ENCODE assay signal across 10 mouse cellular contexts in the genomic region with DNA sequence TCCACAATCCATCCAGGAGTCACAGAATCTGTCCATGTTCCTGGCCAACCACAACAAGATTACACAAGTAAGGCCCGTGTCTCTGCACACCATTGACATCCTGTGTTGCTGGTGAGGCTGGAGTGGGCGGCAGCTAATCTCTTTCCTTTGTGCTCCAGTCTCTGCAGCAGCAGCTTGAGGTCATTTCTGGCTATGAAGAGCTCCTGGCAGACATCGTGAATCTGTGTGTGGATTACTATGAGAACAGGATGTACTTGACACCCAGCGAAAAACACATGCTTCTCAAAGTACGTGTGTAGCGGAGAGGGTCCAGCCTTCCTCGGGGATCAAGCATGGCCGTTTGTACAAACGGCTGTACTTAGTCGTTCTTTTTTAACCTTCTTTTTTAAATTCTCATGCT. TPM values are rescaled to one million over a fixed set of nuclear protein-coding genes. Genes with fewer than 3 reads are reported as not detected.
DNase-seq lines count a peak whose midpoint lies in the region; ATAC-seq lines count a peak whose summit lies in the region.
"Had no signal": no experiment of that assay in that cellular context is flagged by ENCODE, and none has a peak within 500 bp of the region (broad histone marks: within the 10 kb centered on the region; RNA-seq: fewer than 3 reads in every experiment).

No protein-coding gene starts in this region.

- peak; percentile 66 for DNase-seq in brain, adult 2 months (ENCODE audit: low read depth, low spot score)
- DNase-seq in gastrocnemius, adult 18-20 months (ENCODE audit: low spot score), result peak; percentile 77
- DNase-seq in spleen, adult 18-20 months, result no peak
- DNase-seq in cerebellum, postnatal 25 days, result no peak
- DNase-seq: cerebellum, postnatal 14 days had no signal

- no peaks in the 10 kb centered on the region for H3K4me1 ChIP-seq in heart, embryonic 14.5 days (ENCODE audit: control insufficient read depth in 2 of 2, insufficient read depth in 2 of 2, low read length in 2 of 2)
- no peaks in the 10 kb centered on the region for H3K4me1 ChIP-seq in lung, embryonic 16.5 days (replicated peaks; ENCODE audit: control insufficient read depth, insufficient read depth, low read length)
- H3K4me1 ChIP-seq: embryonic facial prominence, embryonic 15.5 days had no signal

- H3K9ac ChIP-seq in heart, embryonic 14.5 days (ENCODE audit: low read length), result no peak overlapping the region
- H3K9ac ChIP-seq in lung, embryonic 16.5 days (ENCODE audit: low read length), result no peak overlapping the region
- H3K9ac ChIP-seq: embryonic facial prominence, embryonic 15.5 days had no signal

- H3K36me3 ChIP-seq in heart, embryonic 14.5 days (ENCODE audit: control insufficient read depth, insufficient read depth, low read length), result peaks cover 93% of the 10 kb centered on the region
- H3K36me3 ChIP-seq in lung, embryonic 16.5 days (ENCODE audit: control insufficient read depth, insufficient read depth, low read length), result peaks cover 52% of the 10 kb centered on the region

- H3K27me3 ChIP-seq in heart, embryonic 14.5 days (ENCODE audit: control insufficient read depth, insufficient read depth, low read length), result no peaks in the 10 kb centered on the region
- no peaks in the 10 kb centered on the region for H3K27me3 ChIP-seq in lung, embryonic 16.5 days (ENCODE audit: control insufficient read depth, insufficient read depth, low read depth, low read length)
- H3K27me3 ChIP-seq: embryonic facial prominence, embryonic 15.5 days had no signal

- no peak overlapping the region; a peak in 1 of 4 replicates for H3K27ac ChIP-seq in heart, embryonic 14.5 days (replicated peaks in 1 of 2; ENCODE audit: control insufficient read depth in 1 of 2, insufficient read depth in 1 of 2, low read depth in 2 of 2, low read length in 2 of 2)
- no peak overlapping the region for H3K27ac ChIP-seq in lung, embryonic 16.5 days (ENCODE audit: low read length)
- H3K27ac ChIP-seq: embryonic facial prominence, embryonic 15.5 days; hindbrain, postnatal 0 days had no signal

- no peak overlapping the region for H3K4me3 ChIP-seq in heart, embryonic 14.5 days (ENCODE audit: control insufficient read depth in 1 of 2, insufficient read depth in 1 of 2, low read depth in 1 of 2, low read length in 2 of 2)
- H3K4me3 ChIP-seq in lung, embryonic 16.5 days (ENCODE audit: low read length), result no peak overlapping the region
- H3K4me3 ChIP-seq: embryonic facial prominence, embryonic 15.5 days had no signal

- no peak overlapping the region for H3K4me2 ChIP-seq in heart, embryonic 14.5 days (ENCODE audit: low read length)
- H3K4me2 ChIP-seq in lung, embryonic 16.5 days (ENCODE audit: low read depth, low read length), result no peak overlapping the region
- H3K4me2 ChIP-seq: embryonic facial prominence, embryonic 15.5 days had no signal

- 65% methylated on average over 10 of the region's 10 CpGs for WGBS in heart, embryonic 14.5 days
- WGBS in lung, embryonic 16.5 days, result 75% methylated on average over 10 of the region's 10 CpGs

- peak; percentile 76 for ATAC-seq in heart, embryonic 14.5 days (ENCODE audit: insufficient number of reproducible peaks, insufficient read depth, low FRiP score, low read depth)
- ATAC-seq in lung, embryonic 16.5 days (ENCODE audit: low read depth), result peak; percentile 73
- no peak for ATAC-seq in activated CD4-positive, CD25-positive, alpha-beta regulatory T cell, adult 4 months
- ATAC-seq: hindbrain, postnatal 0 days had no signal

- no peaks in the 10 kb centered on the region for H3K9me3 ChIP-seq in heart, embryonic 14.5 days (ENCODE audit: control insufficient read depth, low read length)
- no peaks in the 10 kb centered on the region for H3K9me3 ChIP-seq in lung, embryonic 16.5 days (ENCODE audit: control insufficient read depth, low read length)
- H3K9me3 ChIP-seq: embryonic facial prominence, embryonic 15.5 days had no signal

RNA-seq across cellular contexts. Expression of a gene that starts 36.2 kb away (rescaled TPM):
- total RNA-seq in gastrocnemius, adult 18-20 months (2021), result 10 to 100 TPM; 20.3 to 21.0 TPM
- 54.8 and 61.0 TPM in 2 replicates for polyA plus RNA-seq in heart, embryonic 14.5 days (2014; fragmentation: Nextera tagmentation; extraction: Ambion mirVana)
- polyA plus RNA-seq in lung, embryonic 16.5 days (2015; fragmentation: Nextera tagmentation; extraction: Ambion mirVana), result 117 and 121 TPM in 2 replicates
- 10 to 100 TPM; 67.1 to 75.8 TPM for polyA plus RNA-seq in activated CD4-positive, CD25-positive, alpha-beta regulatory T cell, adult 4 months (2017; shearing (Covaris generic))

Comparison
In these comparisons a context has a peak if more than half of its experiments do, and no peak if none do; other contexts are left out.
1. DNase-seq: peak in brain, adult 2 months (single experiment) and gastrocnemius, adult 18-20 months (single experiment); none in spleen, adult 18-20 months (0 of 2) and cerebellum, postnatal 25 days (0 of 2).